Mouse (Mus musculus): ENCODE measurements around the gene Nectin3. TPM values are rescaled to one million over a fixed set of nuclear protein-coding genes. Genes with fewer than 3 reads are reported as not detected.
A peak's percentile ranks its signal among the peaks of the same experiment; 100 is the strongest.

Nectin3 gene
- 10 to 100 TPM; 60.8 to 66.7 TPM for total RNA-seq (2021)

GRCm38 (mm10) chr16:46498421-46498789 is at the start of gene Nectin3:
TSS of gene Nectin3 (minus strand) at chr16:46498525.
- DNase-seq (ENCODE audit: low spot score in 2 of 2): no peak

GRCm38 (mm10) chr16:46538092-46538491 is 39.8 kb upstream of the Nectin3 start:
- intact Hi-C loops (cut with DNase I): no loop called here
- DNase-seq (ENCODE audit: low spot score in 2 of 2): no peak

More at GRCm38 (mm10) chr16:46498421-46498789, at the start of gene Nectin3:
- intact Hi-C loops (cut with DNase I): loop anchor here (5.0 kb wide), 2 partner anchors 84 to 469 kb away; no protein-coding TSS in a partner anchor

- no peak for DNase-seq (ENCODE audit: low spot score in 2 of 2)
- intact Hi-C loops (cut with DNase I): no loop called here
Measured at GRCm38 (mm10) chr16:46532465-46533254, 34.3 kb upstream of the Nectin3 start.

- no peak for DNase-seq (ENCODE audit: low spot score in 2 of 2)
- intact Hi-C loops (cut with DNase I): no loop called here
Measured at GRCm38 (mm10) chr16:46531023-46531422, 32.7 kb upstream of the Nectin3 start.

DNA sequence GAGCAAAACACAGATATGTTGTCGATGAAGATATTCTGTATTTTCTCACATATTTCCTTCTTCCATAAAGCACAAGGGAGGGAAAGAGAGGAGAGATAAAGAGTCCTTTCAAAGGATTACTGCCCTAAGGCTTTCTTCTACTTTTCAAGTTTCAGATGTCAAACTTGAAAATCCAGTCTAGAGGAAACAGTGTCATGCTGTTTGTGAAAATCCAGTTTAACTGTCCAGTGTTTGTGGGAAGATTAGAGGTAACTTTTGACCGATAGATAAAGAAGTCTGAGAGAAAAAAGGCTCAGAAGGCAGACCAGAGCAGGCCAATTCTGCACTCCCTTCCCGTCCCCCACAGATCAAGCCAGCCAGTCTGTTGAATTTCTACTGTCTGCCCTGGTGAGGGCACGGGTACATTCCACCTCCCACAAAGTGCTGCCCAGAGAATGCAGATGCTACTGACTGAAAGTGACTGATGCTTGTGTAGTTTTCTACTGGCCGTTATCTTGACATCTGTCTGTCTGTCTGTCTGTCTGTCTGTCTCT is 22.6 kb upstream of the Nectin3 start:
- intact Hi-C loops (cut with DNase I): no loop called here

DNA sequence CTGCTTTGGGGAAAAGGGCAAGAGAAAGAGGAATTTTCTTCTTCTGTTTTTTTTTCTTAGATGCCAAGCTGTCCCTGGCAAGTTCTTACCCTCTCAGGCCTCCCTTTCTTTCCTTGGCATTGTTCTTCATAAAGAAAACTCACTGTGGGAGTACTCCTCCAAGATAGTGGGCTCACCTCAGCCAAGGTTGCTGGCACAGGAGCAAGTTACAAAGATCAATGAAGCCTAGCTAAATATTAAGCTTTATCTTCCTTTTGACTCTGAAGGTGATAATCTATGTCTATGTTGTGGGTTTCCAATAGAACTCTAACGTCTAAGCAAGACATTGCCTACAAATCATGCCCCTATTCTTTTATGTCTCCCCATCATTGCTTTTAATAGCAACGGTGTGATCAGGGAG is 21.3 kb upstream of the Nectin3 start:
- DNase-seq (ENCODE audit: low spot score in 2 of 2): no peak
- intact Hi-C loops (cut with DNase I): no loop called here

More for the DNA sequence above, 22.6 kb upstream of the Nectin3 start:
- no peak for DNase-seq (ENCODE audit: low spot score in 2 of 2)

- no peak for DNase-seq (ENCODE audit: low spot score in 2 of 2)
- intact Hi-C loops (cut with DNase I): no loop called here
Measured at GRCm38 (mm10) chr16:46507944-46508333, 9.6 kb upstream of the Nectin3 start.

DNA sequence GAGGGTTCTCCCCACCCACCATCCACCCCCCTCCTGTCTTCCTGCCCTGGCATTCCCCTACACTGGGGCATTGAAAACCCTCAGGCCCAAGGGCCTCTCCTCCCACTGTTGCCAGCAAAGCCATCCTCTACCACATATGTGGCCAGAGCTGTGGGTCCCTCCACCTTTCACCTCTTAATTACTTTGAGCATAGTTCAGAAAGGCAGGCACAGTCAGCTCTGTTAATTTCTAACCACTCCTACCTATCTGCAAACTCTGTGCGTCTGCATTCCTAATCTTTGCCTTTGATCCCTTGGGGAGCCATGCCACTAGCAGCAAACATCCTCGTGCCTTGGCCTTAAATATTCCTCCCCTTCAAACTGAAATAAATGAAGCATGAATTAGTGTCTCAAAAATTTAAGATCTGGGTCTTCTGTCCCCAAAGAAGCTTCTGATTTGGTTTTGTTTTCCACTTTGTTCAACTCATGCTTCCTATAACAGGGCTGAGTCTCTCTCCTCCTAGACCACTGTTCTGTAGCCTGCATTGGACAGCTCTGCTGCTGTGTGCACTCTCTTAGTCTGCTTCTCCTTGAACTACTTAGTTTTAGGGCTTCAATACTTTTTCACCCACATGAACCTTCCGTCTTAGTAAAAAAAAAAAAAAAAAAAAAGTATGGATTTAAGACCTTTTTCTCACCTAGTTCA is 9.1 kb upstream of the Nectin3 start:
- DNase-seq (ENCODE audit: low spot score in 2 of 2): no peak
- intact Hi-C loops (cut with DNase I): no loop called here

DNA sequence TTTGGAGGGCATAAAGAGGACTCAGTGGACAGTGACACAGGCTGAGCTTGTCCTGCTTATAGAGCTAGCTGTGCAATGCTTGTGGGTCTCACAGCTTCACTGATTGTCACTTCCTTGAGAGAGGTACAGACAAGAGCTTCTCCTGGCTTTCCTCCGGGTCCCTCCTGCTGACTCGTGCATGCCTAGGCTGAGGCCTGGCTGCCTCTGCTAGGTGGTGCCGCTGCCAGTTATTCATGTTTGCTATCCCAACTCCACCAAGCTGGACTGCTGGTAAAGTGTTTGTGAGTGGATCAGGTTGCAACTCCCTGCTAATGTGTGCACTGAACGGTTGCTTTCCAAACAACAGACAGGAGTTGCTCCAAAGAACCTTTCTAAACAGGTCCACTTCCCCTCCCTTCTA is 5.7 kb upstream of the Nectin3 start:
- intact Hi-C loops (cut with DNase I): no loop called here
- no peak for DNase-seq (ENCODE audit: low spot score in 2 of 2)

DNA sequence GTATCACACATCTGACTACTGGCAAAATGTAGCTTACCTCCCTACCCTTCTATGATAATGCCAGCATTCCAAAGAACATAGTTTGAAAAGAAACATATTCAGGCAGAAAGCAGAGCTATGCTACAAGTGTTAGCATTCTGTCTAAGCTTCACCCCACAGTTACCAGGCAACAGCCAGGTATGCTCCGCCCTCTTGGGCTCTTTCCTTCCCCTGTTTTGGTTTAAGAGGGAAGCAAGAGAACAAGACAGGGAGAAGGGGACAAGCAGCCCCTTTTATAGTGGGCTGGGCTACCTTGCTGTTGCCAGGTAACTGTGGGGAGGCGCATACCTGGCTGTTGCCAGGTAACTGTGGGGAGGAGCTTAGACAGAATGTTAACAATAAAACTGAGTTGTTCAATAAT is 4.0 kb upstream of the Nectin3 start:
- DNase-seq (ENCODE audit: low spot score in 2 of 2): no peak

GRCm38 (mm10) chr16:46500759-46501158 is 2.4 kb upstream of the Nectin3 start:
- DNase-seq (ENCODE audit: low spot score in 2 of 2): no peak
- intact Hi-C loops (cut with DNase I): no loop called here

More for the DNA sequence above, 4.0 kb upstream of the Nectin3 start:
- intact Hi-C loops (cut with DNase I): no loop called here

- intact Hi-C loops (cut with DNase I): loop anchor here (5.0 kb wide), 2 partner anchors 84 to 469 kb away; no protein-coding TSS in a partner anchor
Measured at GRCm38 (mm10) chr16:46497686-46498420, 472 bp downstream of the Nectin3 start.

GRCm38 (mm10) chr16:46496889-46497685 is 1.2 kb downstream of the Nectin3 start:
- intact Hi-C loops (cut with DNase I): loop anchor here (5.0 kb wide), 2 partner anchors 85 to 470 kb away; no protein-coding TSS in a partner anchor
- peak; percentile 89 to 94 for DNase-seq (ENCODE audit: low spot score in 2 of 2)

More at GRCm38 (mm10) chr16:46497686-46498420, 472 bp downstream of the Nectin3 start:
- DNase-seq (ENCODE audit: low spot score in 2 of 2): peak; percentile 41 to 85

DNA sequence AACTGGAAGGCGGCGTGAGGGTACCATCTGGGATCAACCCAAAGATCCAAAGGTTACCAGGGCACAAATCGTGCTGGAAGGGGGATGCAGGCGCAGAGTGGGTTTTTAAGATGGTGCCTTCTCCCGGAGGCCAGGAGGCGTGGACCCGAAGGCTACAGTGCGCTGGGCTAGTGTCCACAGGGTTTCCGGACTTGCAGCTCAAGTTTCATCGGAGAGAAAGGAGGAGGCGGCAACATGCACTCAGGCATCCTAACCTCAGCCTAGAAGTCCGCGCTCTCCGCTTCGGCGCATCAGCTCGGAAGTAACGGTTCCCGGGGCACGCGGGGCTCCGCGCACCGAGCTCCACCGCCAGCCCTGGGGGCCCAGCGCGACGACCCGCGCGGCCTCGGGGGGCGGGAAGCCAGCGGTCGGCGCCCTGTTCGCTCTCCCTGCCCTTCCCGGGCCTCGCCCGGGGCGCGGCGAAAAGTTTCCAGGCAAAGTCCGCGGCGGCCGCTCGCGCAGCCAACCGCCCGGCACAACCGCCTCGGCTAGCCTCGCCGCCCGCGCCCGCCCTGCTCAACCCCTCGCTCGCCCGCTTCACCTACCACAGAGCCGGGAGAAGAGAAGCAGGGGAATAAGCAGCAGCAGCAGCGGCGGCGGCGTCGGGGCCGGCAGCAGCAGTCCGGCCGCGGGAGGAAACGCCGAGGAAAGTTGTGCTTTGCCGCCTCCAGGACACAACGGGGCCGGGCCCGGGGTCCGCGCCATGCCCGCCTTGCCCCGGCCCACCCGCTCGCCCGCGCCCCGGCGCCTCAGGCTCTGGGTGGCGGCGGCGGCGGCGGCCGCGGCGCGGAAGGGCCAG is 2.1 kb downstream of the Nectin3 start:
- peak; percentile 23 to 30 for DNase-seq (ENCODE audit: low spot score in 2 of 2)
- intact Hi-C loops (cut with DNase I): loop anchor here (5.0 kb wide), 2 partner anchors 86 to 471 kb away; no protein-coding TSS in a partner anchor

DNA sequence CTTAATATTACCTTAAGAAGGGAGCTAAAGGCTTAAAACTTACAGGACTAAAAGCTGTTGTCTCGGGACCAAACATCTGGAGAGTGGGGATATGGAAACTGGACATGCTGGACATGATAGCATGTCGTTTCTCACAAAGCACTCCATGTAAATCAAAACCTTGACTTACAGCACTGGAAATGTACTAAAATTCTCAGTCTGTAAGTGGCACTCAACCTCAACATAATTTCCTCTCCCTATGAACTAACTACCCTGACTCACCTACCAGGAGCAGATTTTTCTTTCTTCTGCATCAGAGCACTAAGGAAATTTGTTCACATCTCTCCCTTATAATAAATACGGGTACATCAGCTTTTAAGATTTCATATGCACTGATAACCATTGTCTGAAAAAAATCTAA is 3.1 kb downstream of the Nectin3 start:
- intact Hi-C loops (cut with DNase I): loop anchor here (2.0 to 5.0 kb wide), 3 partner anchors 87 to 1274 kb away; no protein-coding TSS in a partner anchor
- DNase-seq (ENCODE audit: low spot score in 2 of 2): no peak

- intact Hi-C loops (cut with DNase I): loop anchor here (10.0 kb wide), 2 partner anchors 363 to 1127 kb away; partner anchors contain the start of gene Cd96
- DNase-seq (ENCODE audit: low spot score in 2 of 2): peak; percentile 60 to 73
Measured at GRCm38 (mm10) chr16:46487436-46488097, 10.8 kb downstream of the Nectin3 start.

- DNase-seq (ENCODE audit: low spot score in 2 of 2): no peak
- intact Hi-C loops (cut with DNase I): no loop called here
Measured at GRCm38 (mm10) chr16:46477336-46477735, 21.0 kb downstream of the Nectin3 start.

Data from left cerebral cortex, postnatal 25 days (tissue).